Mouse (Mus musculus) forelimb bud, embryonic 11.5 days (tissue): ENCODE results near the gene Gm21366.
"Not testable (repeated sequence)": the region's sequence is repeated elsewhere in the genome, so short reads cannot be mapped to it uniquely, and the experiment has no call there.

Experiments used
- DNase-seq: peaks from one replicate; pipeline ENCODE4 v3.0.0-alpha.2; 2012; ENCODE audit warnings: low read depth, low spot score

The Gm21366 gene

DNA sequence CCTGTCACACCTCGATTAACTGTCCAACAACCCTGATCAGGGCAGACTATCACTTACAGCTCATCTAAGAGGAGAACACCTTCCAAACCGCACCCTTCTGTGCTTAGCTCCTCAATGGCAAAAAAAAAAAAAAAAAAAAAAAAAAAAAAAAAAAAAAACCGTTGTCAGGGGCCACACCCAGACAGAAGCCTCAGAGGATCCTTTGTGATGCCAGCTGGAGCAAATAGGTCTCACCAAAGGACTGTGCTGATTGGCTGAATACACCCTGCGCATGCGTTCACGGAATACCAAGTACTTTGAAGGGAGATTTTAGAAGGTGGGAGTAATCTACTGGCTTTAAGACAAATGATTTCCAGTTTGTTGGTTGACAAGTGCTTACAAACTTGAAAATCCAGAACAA is at the start of gene Gm21366:
Gene Gm21366 (minus strand): TSS at position 101 of the 400 bp plus-strand sequence.
- not testable (repeated sequence) for DNase-seq
